Mouse (Mus musculus): Measurements from ENCODE around the gene Smyd3.

- TF ChIP-seq POLR2A (IDR thresholded peaks at IDR 0.05; ENCODE audit: control insufficient read depth, low read depth, low read length) (no peak), CTCF (IDR thresholded peaks at IDR 0.05; ENCODE audit: control insufficient read depth, insufficient read depth, insufficient replicate concordance, low read depth, low read length) (no peak)
Observed at GRCm38 (mm10) chr1:178915056-178915455, 602.8 kb downstream of the Smyd3 start.

Measured in testis, adult 2 months (tissue).